Mouse (Mus musculus) forebrain, embryonic 13.5 days (tissue): Measurements from ENCODE around the gene Gm8265. TPM values are rescaled to one million over a fixed set of nuclear protein-coding genes. Genes with fewer than 3 reads are reported as not detected.
"Not testable (repeated sequence)": the region's sequence is repeated elsewhere in the genome, so short reads cannot be mapped to it uniquely, and the experiment has no call there.

Experiments used
- ATAC-seq: fragments of 200-750 bp; cut with Nextera tagmentation; 2 replicates; pipeline ENCODE4 v1.8.0; 2017
- H3K27ac ChIP-seq: fragments of 300-500 bp; sonication (generic); 2 replicates; pipeline ENCODE4 v1.5.1; 2015; ENCODE audit warnings: inconsistent platforms, mild to moderate bottlenecking, moderate library complexity
- H3K27me3 ChIP-seq: fragments of 300-500 bp; sonication (generic); 2 replicates; pipeline ENCODE4 v1.6.1; 2015; ENCODE audit warnings: mild to moderate bottlenecking, inconsistent platforms
- H3K36me3 ChIP-seq: fragments of 300-500 bp; sonication (generic); 2 replicates; pipeline ENCODE4 v1.6.1; 2015; ENCODE audit warnings: mild to moderate bottlenecking, inconsistent platforms; ENCODE audit not compliant: poor library complexity, severe bottlenecking
- H3K4me1 ChIP-seq: fragments of 300-500 bp; sonication (generic); 2 replicates; pipeline ENCODE4 v1.6.1; 2015; ENCODE audit warnings: inconsistent platforms
- H3K4me2 ChIP-seq: fragments of 300-500 bp; sonication (generic); 2 replicates; pipeline ENCODE4 v1.6.1; 2015; ENCODE audit warnings: inconsistent platforms, mild to moderate bottlenecking, moderate library complexity
- H3K4me3 ChIP-seq: fragments of 300-500 bp; sonication (generic); 2 replicates; pipeline ENCODE4 v1.5.1; 2015; ENCODE audit warnings: mild to moderate bottlenecking, inconsistent platforms
- H3K9ac ChIP-seq: fragments of 300-500 bp; sonication (generic); 2 replicates; pipeline ENCODE4 v1.6.1; 2015; ENCODE audit warnings: mild to moderate bottlenecking, inconsistent platforms
- H3K9me3 ChIP-seq: fragments of 300-500 bp; sonication (generic); replicated peaks from 2 replicates; pipeline ENCODE4 v1.6.1; 2016; ENCODE audit warnings: inconsistent platforms
- WGBS: fragments of 180-500 bp; shearing (Covaris S2); methylation state at CpG from one replicate; pipeline ENCODE4 v1.1.7; 2015; 5-methylcytosine and 5-hydroxymethylcytosine counted together
- polyA plus RNA-seq: library from polyadenylated mRNA; unstranded; fragments of >200 nt; fragmentation: Nextera tagmentation; extraction: Ambion mirVana; gene quantifications from 2 replicates; pipeline ENCODE4 v1.2.1, GENCODE M21; 2015

Gm8265 gene
- not detected in 2 replicates for polyA plus RNA-seq

GRCm38 (mm10) chr14:5632928-5633327, at the start of gene Gm8265:
Gene Gm8265 (minus strand): TSS chr14:5633028.
- not testable (repeated sequence) for H3K9me3 ChIP-seq, H3K27me3 ChIP-seq, H3K4me3 ChIP-seq, H3K27ac ChIP-seq, H3K36me3 ChIP-seq, H3K4me1 ChIP-seq, ATAC-seq, H3K9ac ChIP-seq, H3K4me2 ChIP-seq
- no CpG with 5 or more reads among the region's 1 CpGs for WGBS

Other genes starting within 250 kb of the Gm8265 start
- 0.24 TPM in 1 of 2 replicates, not detected in the other for gene Gm3500, start 244.0 kb downstream of the Gm8265 start, polyA plus RNA-seq
- 1.7 and 1.9 TPM in 2 replicates for gene Gm3194, start 177.6 kb downstream of the Gm8265 start, polyA plus RNA-seq
- gene Gm8246, start 155.2 kb downstream of the Gm8265 start, polyA plus RNA-seq = not detected in 2 replicates
- gene Gm3187, start 148.8 kb downstream of the Gm8265 start, polyA plus RNA-seq = not detected in 2 replicates
- 6.1 and 8.7 TPM in 2 replicates for gene Gm3488, start 131.4 kb downstream of the Gm8265 start, polyA plus RNA-seq
- gene Gm3532, start 94.5 kb downstream of the Gm8265 start, polyA plus RNA-seq = not detected in 2 replicates
- gene Gm9603, start 54.4 kb upstream of the Gm8265 start, polyA plus RNA-seq = not detected in 2 replicates
- 0.40 TPM in 1 of 2 replicates, not detected in the other for gene Gm3373, start 108.5 kb upstream of the Gm8265 start, polyA plus RNA-seq
- 2.2 and 2.7 TPM in 2 replicates for gene Gm3383, start 175.0 kb upstream of the Gm8265 start, polyA plus RNA-seq
- not detected in 2 replicates for gene Gm3424, start 197.3 kb upstream of the Gm8265 start, polyA plus RNA-seq
- 0.17 and 0.23 TPM in 2 replicates for gene Gm8237, start 247.4 kb upstream of the Gm8265 start, polyA plus RNA-seq